Mouse (Mus musculus) megakaryocyte, embryonic 14.5 days (primary cell): ENCODE results near the gene Bcl2l1. TPM values are rescaled to one million over a fixed set of nuclear protein-coding genes. Genes with fewer than 3 reads are reported as not detected.

Experiments used
- H3K27me3 ChIP-seq: replicated peaks from 2 replicates; pipeline ENCODE3; 2012; ENCODE audit warnings: inconsistent platforms
- H3K36me3 ChIP-seq: replicated peaks from 2 replicates; pipeline ENCODE3; 2012; ENCODE audit warnings: low read length, inconsistent platforms, mixed read lengths
- H3K4me1 ChIP-seq: 2 replicates; pipeline ENCODE4 v1.6.1; 2012; ENCODE audit warnings: inconsistent platforms
- H3K4me3 ChIP-seq: replicated peaks from 2 replicates; pipeline ENCODE3; 2012; ENCODE audit warnings: moderate library complexity, mild to moderate bottlenecking, inconsistent platforms
- H3K9me3 ChIP-seq: 2 replicates; pipeline ENCODE4 v1.6.1; 2012; ENCODE audit warnings: inconsistent platforms
- FLI1 ChIP-seq: IDR thresholded peaks from 2 replicates; pipeline ENCODE4 v1.6.1; 2012; ENCODE audit warnings: low read length, inconsistent platforms, mixed read lengths
- GATA1 ChIP-seq: IDR thresholded peaks from 3 replicates; pipeline ENCODE4 v1.6.1; 2012; ENCODE audit warnings: mixed read lengths, low read length, inconsistent platforms, borderline replicate concordance
- polyA plus RNA-seq: library from polyadenylated mRNA; stranded (reverse); fragments of >175 nt; gene quantifications from 2 replicates; pipeline ENCODE4 v1.2.3, GENCODE M21; 2012; ENCODE audit warnings: low replicate concordance; ENCODE audit not compliant: insufficient read depth

Gene Bcl2l1
- polyA plus RNA-seq, 1 experiment, result 498 TPM

- peaks cover 1% of the 10 kb centered on the region for H3K27me3 ChIP-seq
- no peaks in the 10 kb centered on the region for H3K9me3 ChIP-seq
- H3K4me3 ChIP-seq, result peak overlapping the region; percentile 83
- TF ChIP-seq FLI1, result no peak
- TF ChIP-seq GATA1, result no peak
- H3K4me1 ChIP-seq, result peaks cover 70% of the 10 kb centered on the region
- no peaks in the 10 kb centered on the region for H3K36me3 ChIP-seq
Measured at GRCm38 (mm10) chr2:152741153-152742041, 90.1 kb downstream of the Bcl2l1 start.

- no peak for TF ChIP-seq GATA1
- TF ChIP-seq FLI1, result no peak
- H3K9me3 ChIP-seq, result no peaks in the 10 kb centered on the region
- H3K36me3 ChIP-seq, result no peaks in the 10 kb centered on the region
- H3K4me1 ChIP-seq, result peaks cover 79% of the 10 kb centered on the region
- no peak overlapping the region for H3K4me3 ChIP-seq
- peaks cover 3% of the 10 kb centered on the region for H3K27me3 ChIP-seq
Measured at GRCm38 (mm10) chr2:152740490-152740889, 91.0 kb downstream of the Bcl2l1 start.

GRCm38 (mm10) chr2:152739842-152740260 is 91.7 kb downstream of the Bcl2l1 start:
- H3K27me3 ChIP-seq, result peaks cover 3% of the 10 kb centered on the region
- TF ChIP-seq GATA1, result no peak
- no peak for TF ChIP-seq FLI1
- H3K9me3 ChIP-seq, result no peaks in the 10 kb centered on the region
- H3K36me3 ChIP-seq, result no peaks in the 10 kb centered on the region
- peak overlapping the region; percentile 91 for H3K4me3 ChIP-seq
- H3K4me1 ChIP-seq, result peaks cover 86% of the 10 kb centered on the region

GRCm38 (mm10) chr2:152739031-152739841 is 92.3 kb downstream of the Bcl2l1 start:
- Histone ChIP-seq H3K4me3 (peak overlapping the region; percentile 91), H3K36me3 (no peaks in the 10 kb centered on the region), H3K9me3 (no peaks in the 10 kb centered on the region), H3K4me1 (peaks cover 92% of the 10 kb centered on the region), H3K27me3 (peaks cover 3% of the 10 kb centered on the region)
- TF ChIP-seq GATA1 (no peak), FLI1 (no peak)

GRCm38 (mm10) chr2:152738341-152738740 is 93.2 kb downstream of the Bcl2l1 start:
- Histone ChIP-seq H3K4me3 (peak overlapping the region; percentile 97), H3K36me3 (no peaks in the 10 kb centered on the region), H3K9me3 (no peaks in the 10 kb centered on the region), H3K27me3 (peaks cover 3% of the 10 kb centered on the region), H3K4me1 (peaks cover 100% of the 10 kb centered on the region)
- TF ChIP-seq GATA1 (no peak), FLI1 (no peak)

- Histone ChIP-seq H3K9me3 (no peaks in the 10 kb centered on the region), H3K4me3 (peak overlapping the region; percentile 97)
Measured at GRCm38 (mm10) chr2:152737306-152738221, 94.0 kb downstream of the Bcl2l1 start.

GRCm38 (mm10) chr2:152736748-152737147 is 94.8 kb downstream of the Bcl2l1 start:
- peaks cover 91% of the 10 kb centered on the region for H3K4me1 ChIP-seq
- H3K9me3 ChIP-seq, result no peaks in the 10 kb centered on the region
- no peaks in the 10 kb centered on the region for H3K36me3 ChIP-seq
- peaks cover 5% of the 10 kb centered on the region for H3K27me3 ChIP-seq
- TF ChIP-seq GATA1 (no peak), FLI1 (no peak)
- peak overlapping the region; percentile 97 for H3K4me3 ChIP-seq

More at GRCm38 (mm10) chr2:152737306-152738221, 94.0 kb downstream of the Bcl2l1 start:
- no peak for TF ChIP-seq FLI1
- TF ChIP-seq GATA1, result no peak
- H3K27me3 ChIP-seq, result peaks cover 3% of the 10 kb centered on the region
- H3K4me1 ChIP-seq, result peaks cover 99% of the 10 kb centered on the region
- no peaks in the 10 kb centered on the region for H3K36me3 ChIP-seq

GRCm38 (mm10) chr2:152736090-152736601 is 95.4 kb downstream of the Bcl2l1 start, which contains the start of gene Id1:
Gene Id1, plus strand, starts transcription at chr2:152736251.
- Histone ChIP-seq H3K4me1 (peaks cover 85% of the 10 kb centered on the region), H3K36me3 (no peaks in the 10 kb centered on the region), H3K4me3 (peak within 1 kb of the TSS; percentile 97), H3K27me3 (peaks cover 5% of the 10 kb centered on the region), H3K9me3 (no peaks in the 10 kb centered on the region)
- no peak for TF ChIP-seq GATA1
- TF ChIP-seq FLI1, result no peak

- Histone ChIP-seq H3K4me1 (peaks cover 74% of the 10 kb centered on the region), H3K4me3 (peak overlapping the region; percentile 97), H3K9me3 (no peaks in the 10 kb centered on the region), H3K27me3 (peaks cover 9% of the 10 kb centered on the region), H3K36me3 (no peaks in the 10 kb centered on the region)
- no peak for TF ChIP-seq GATA1
- no peak for TF ChIP-seq FLI1
Measured at GRCm38 (mm10) chr2:152734984-152735383, 96.5 kb downstream of the Bcl2l1 start.
